Mouse (Mus musculus) Patski (cell line): ENCODE measurements around the gene Rapgef2. TPM values are rescaled to one million over a fixed set of nuclear protein-coding genes. Genes with fewer than 3 reads are reported as not detected.
"Not testable (repeated sequence)": the region's sequence is repeated elsewhere in the genome, so short reads cannot be mapped to it uniquely, and the experiment has no call there.

ENCODE experiments used
- ATAC-seq: fragments of 100-300 bp; one replicate; pipeline ENCODE4 v1.8.0; 2021
- CTCF ChIA-PET: fragments of 350-600 bp; sonication (Branson Sonifier 250); formaldehyde crosslinking; loops from one replicate; lab custom pipeline; 2022; ENCODE audit warnings: inconsistent platforms; lab: Charles Lee
- POLR2A ChIA-PET: fragments of 350-600 bp; sonication (Branson Sonifier 250); formaldehyde crosslinking; loops from one replicate; lab custom pipeline; 2022; ENCODE audit warnings: antibody characterized with exemption, inconsistent platforms; lab: Charles Lee
- DNase-seq: peaks from one replicate; pipeline ENCODE4 v3.0.0-alpha.2; 2011; ENCODE audit warnings: low read depth, low spot score
- H3K27me3 ChIP-seq: fragments of 371-371 bp; one replicate; pipeline ENCODE4 v1.5.1; 2021
- CTCF ChIP-seq: fragments of 100-300 bp; IDR thresholded peaks from one replicate; pipeline ENCODE4 v1.5.1; 2021
- in situ Hi-C: fragments of 300-500 bp; cut with MboI; formaldehyde crosslinking; loops from 3 replicates; pipeline ENCODE4 v1.11.1; 2018; ENCODE audit warnings: low pct_unique_long_range_greater_than_20kb, mixed read lengths
- polyA plus RNA-seq: library from polyadenylated mRNA; unstranded; gene quantifications from one replicate; pipeline ENCODE4 v1.2.3, GENCODE M21; 2021

The Rapgef2 gene
- polyA plus RNA-seq, 1 experiment from 2014 or later: 19.1 TPM

- ATAC-seq: no peak
- H3K27me3 ChIP-seq: no peaks in the 10 kb centered on the region
Measured at GRCm38 (mm10) chr3:79179499-79180053, 106.7 kb downstream of the Rapgef2 start.

GRCm38 (mm10) chr3:79178708-79179107 is 107.6 kb downstream of the Rapgef2 start:
- no peak for ATAC-seq
- ChIA-PET POLR2A (interaction anchor here (1.0 to 1.1 kb wide), 2 partner anchors 25 to 50 kb away, joined by 3 to 5 read pairs; no protein-coding TSS in a partner anchor), CTCF (interaction anchor here (0.7 to 1.8 kb wide), 8 partner anchors 8 to 76 kb away, joined by 3 to 6 read pairs (median 4); no protein-coding TSS in a partner anchor)
- no peak for TF ChIP-seq CTCF
- no peak for DNase-seq
- H3K27me3 ChIP-seq: no peaks in the 10 kb centered on the region
- in situ Hi-C loops: no loop called here

More at GRCm38 (mm10) chr3:79179499-79180053, 106.7 kb downstream of the Rapgef2 start:
- in situ Hi-C loops: loop anchor here (5.0 kb wide), 1 partner anchor 62 kb away; no protein-coding TSS in a partner anchor
- CTCF ChIA-PET: interaction anchor here (0.7 to 1.8 kb wide), 5 partner anchors 17 to 71 kb away, joined by 3 to 6 read pairs (median 4); no protein-coding TSS in a partner anchor
- no peak for DNase-seq
- no peak for TF ChIP-seq CTCF
- POLR2A ChIA-PET: interaction anchor here (1.0 to 1.1 kb wide), 2 partner anchors 26 to 51 kb away, joined by 3 to 5 read pairs; no protein-coding TSS in a partner anchor

- in situ Hi-C loops: no loop called here
- H3K27me3 ChIP-seq: no peaks in the 10 kb centered on the region
- no peak for ATAC-seq
- TF ChIP-seq CTCF: no peak
- no peak for DNase-seq
- POLR2A ChIA-PET: no interaction called here
- CTCF ChIA-PET: interaction anchor here (0.7 to 4.4 kb wide), 7 partner anchors 8 to 75 kb away, joined by 3 to 25 read pairs (median 3); no protein-coding TSS in a partner anchor
Measured at GRCm38 (mm10) chr3:79178070-79178469, 108.2 kb downstream of the Rapgef2 start.

GRCm38 (mm10) chr3:79177136-79177870 is 109.0 kb downstream of the Rapgef2 start:
- no peak for TF ChIP-seq CTCF
- DNase-seq (no peak), ATAC-seq (no peak)
- POLR2A ChIA-PET: interaction anchor here (0.5 kb wide), 1 partner anchor 16 kb away, joined by 4 read pairs; no protein-coding TSS in a partner anchor
- CTCF ChIA-PET: interaction anchor here (0.6 to 4.4 kb wide), 8 partner anchors 9 to 47 kb away, joined by 3 to 25 read pairs (median 4); no protein-coding TSS in a partner anchor
- in situ Hi-C loops: no loop called here
- no peaks in the 10 kb centered on the region for H3K27me3 ChIP-seq

DNA sequence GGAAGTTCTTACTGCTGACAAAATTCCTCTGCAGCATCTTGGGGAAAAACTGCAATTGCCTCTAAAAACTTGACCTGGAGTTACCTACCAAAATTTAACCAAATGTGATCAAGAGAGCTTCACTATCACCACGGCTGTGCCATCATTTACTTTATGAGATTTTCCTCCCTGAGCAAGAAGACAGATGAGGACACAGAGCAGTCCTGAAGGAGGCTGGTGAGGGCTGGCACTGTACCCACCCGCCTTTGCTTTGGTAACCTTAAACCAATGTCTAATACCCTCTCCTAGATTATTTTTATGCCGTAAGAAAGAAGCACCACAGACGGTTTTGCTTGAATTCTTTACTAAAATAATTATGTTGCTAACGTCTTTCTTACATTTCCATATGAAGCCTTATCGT is 112.1 kb downstream of the Rapgef2 start:
- ChIA-PET CTCF (interaction anchor here (4.4 kb wide), 1 partner anchor 12 kb away, joined by 25 read pairs; no protein-coding TSS in a partner anchor), POLR2A (no interaction called here)
- DNase-seq (no peak), ATAC-seq (no peak)
- no peaks in the 10 kb centered on the region for H3K27me3 ChIP-seq
- TF ChIP-seq CTCF: no peak
- in situ Hi-C loops: no loop called here

GRCm38 (mm10) chr3:79173291-79173690 is 113.0 kb downstream of the Rapgef2 start:
- H3K27me3 ChIP-seq: no peaks in the 10 kb centered on the region
- no peak for ATAC-seq
- in situ Hi-C loops: no loop called here
- ChIA-PET POLR2A (no interaction called here), CTCF (no interaction called here)
- no peak for TF ChIP-seq CTCF
- DNase-seq: no peak

GRCm38 (mm10) chr3:79171146-79171545 is 115.2 kb downstream of the Rapgef2 start:
- ATAC-seq, H3K27me3 ChIP-seq, POLR2A ChIA-PET, DNase-seq, in situ Hi-C loops: not testable (repeated sequence)
- CTCF ChIA-PET: interaction anchor here (1.5 to 1.7 kb wide), 3 partner anchors 25 to 67 kb away, joined by 3 to 5 read pairs (median 3); no protein-coding TSS in a partner anchor

DNA sequence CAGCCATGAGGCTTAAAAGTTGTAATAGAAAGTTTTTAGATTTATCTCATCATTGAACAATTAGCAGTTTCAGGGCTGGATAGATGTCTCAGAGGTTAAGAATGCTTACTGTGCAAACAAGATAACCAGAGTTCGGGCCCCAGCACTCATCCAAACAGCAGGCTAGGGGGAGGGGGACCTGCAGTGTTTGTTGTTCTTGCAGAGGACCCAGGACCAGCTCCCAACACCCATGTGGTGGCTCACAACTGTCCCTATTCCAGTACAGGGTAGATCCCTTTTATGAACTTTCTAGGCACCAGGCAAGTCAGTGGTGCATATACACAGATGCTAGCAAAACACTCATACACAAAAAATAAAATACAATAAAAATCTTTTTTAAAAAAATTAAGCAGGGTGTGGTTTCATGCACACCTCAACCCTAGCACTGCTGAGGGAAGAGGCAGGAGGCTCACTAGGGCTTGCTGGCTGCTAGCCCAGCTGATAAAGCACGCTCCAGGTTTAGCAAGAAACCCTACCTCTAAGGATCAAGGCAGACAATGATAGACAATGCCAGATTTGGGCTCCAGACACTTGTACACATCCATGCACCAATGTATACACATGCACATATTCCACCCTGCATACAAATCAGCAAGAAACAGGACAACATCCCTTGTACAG is 118.0 kb downstream of the Rapgef2 start:
- no peak for TF ChIP-seq CTCF
- POLR2A ChIA-PET: interaction anchor here (0.6 kb wide), 1 partner anchor 52 kb away, joined by 4 read pairs; no protein-coding TSS in a partner anchor
- no peaks in the 10 kb centered on the region for H3K27me3 ChIP-seq
- in situ Hi-C loops: no loop called here
- CTCF ChIA-PET: interaction anchor here (0.7 kb wide), 1 partner anchor 9 kb away, joined by 3 read pairs; no protein-coding TSS in a partner anchor
- DNase-seq (no peak), ATAC-seq (no peak)

- POLR2A ChIA-PET: no interaction called here
- no peak for DNase-seq
- no peaks in the 10 kb centered on the region for H3K27me3 ChIP-seq
- ATAC-seq: no peak
- in situ Hi-C loops: no loop called here
- CTCF ChIA-PET: interaction anchor here (0.7 to 0.8 kb wide), 2 partner anchors 10 to 29 kb away, joined by 3 read pairs; no protein-coding TSS in a partner anchor
- no peak for TF ChIP-seq CTCF
Measured at GRCm38 (mm10) chr3:79167586-79167985, 118.7 kb downstream of the Rapgef2 start.
